Mouse (Mus musculus) heart, embryonic 13.5 days (tissue): ENCODE measurements around the gene Dnah14. TPM values are rescaled to one million over a fixed set of nuclear protein-coding genes. Genes with fewer than 3 reads are reported as not detected.

Source experiments
- ATAC-seq: fragments of 200-750 bp; cut with Nextera tagmentation; 2 replicates; pipeline ENCODE4 v1.8.0; 2017; ENCODE audit warnings: moderate TSS enrichment; ENCODE audit not compliant: insufficient number of reproducible peaks, low FRiP score, low TSS enrichment; ENCODE audit errors: extremely low read depth
- H3K27ac ChIP-seq: fragments of 300-500 bp; sonication (generic); replicated peaks from 2 replicates; pipeline ENCODE4 v1.5.1; 2015; ENCODE audit warnings: moderate library complexity, mild to moderate bottlenecking, inconsistent platforms
- H3K27me3 ChIP-seq: fragments of 300-500 bp; sonication (generic); replicated peaks from 2 replicates; pipeline ENCODE4 v1.6.1; 2015; ENCODE audit warnings: mild to moderate bottlenecking, inconsistent platforms
- H3K36me3 ChIP-seq: fragments of 300-500 bp; sonication (generic); 2 replicates; pipeline ENCODE4 v1.6.1; 2015; ENCODE audit warnings: mild to moderate bottlenecking, inconsistent platforms
- H3K4me1 ChIP-seq: fragments of 300-500 bp; sonication (generic); 2 replicates; pipeline ENCODE4 v1.6.1; 2015; ENCODE audit warnings: inconsistent platforms
- H3K4me2 ChIP-seq: fragments of 300-500 bp; sonication (generic); 2 replicates; pipeline ENCODE4 v1.6.1; 2015; ENCODE audit warnings: inconsistent platforms, mild to moderate bottlenecking, moderate library complexity
- H3K4me3 ChIP-seq: fragments of 300-500 bp; sonication (generic); 2 replicates; pipeline ENCODE4 v1.5.1; 2015; ENCODE audit warnings: moderate library complexity, mild to moderate bottlenecking, inconsistent platforms
- H3K9ac ChIP-seq: fragments of 300-500 bp; sonication (generic); 2 replicates; pipeline ENCODE4 v1.6.1; 2015; ENCODE audit warnings: inconsistent platforms, mild to moderate bottlenecking, moderate library complexity
- H3K9me3 ChIP-seq: fragments of 300-500 bp; sonication (generic); 2 replicates; pipeline ENCODE4 v1.6.1; 2016; ENCODE audit warnings: inconsistent platforms
- WGBS: fragments of 180-500 bp; shearing (Covaris S2); methylation state at CpG from one replicate; pipeline ENCODE4 v1.1.7; 2015; ENCODE audit warnings: mixed read lengths; 5-methylcytosine and 5-hydroxymethylcytosine counted together
- polyA plus RNA-seq: library from polyadenylated mRNA; unstranded; fragments of >200 nt; fragmentation: Nextera tagmentation; extraction: Ambion mirVana; gene quantifications from 2 replicates; pipeline ENCODE4 v1.2.1, GENCODE M21; 2015

Gene Dnah14
- polyA plus RNA-seq, 1 experiment from 2014 or later, result 0.83 TPM

- Histone ChIP-seq H3K9me3 (no peaks in the 10 kb centered on the region), H3K4me3 (no peak overlapping the region), H3K36me3 (no peaks in the 10 kb centered on the region), H3K4me2 (no peak overlapping the region), H3K27ac (no peak overlapping the region), H3K4me1 (no peaks in the 10 kb centered on the region), H3K27me3 (0 out of 2 replicates have a peak, but pooled peaks cover 5% of the 10 kb centered on the region), H3K9ac (no peak overlapping the region)
- WGBS, result 74% methylated on average over 3 of the region's 3 CpGs
- no peak for ATAC-seq
Measured at GRCm38 (mm10) chr1:181611118-181611517, 34.8 kb downstream of the Dnah14 start.

GRCm38 (mm10) chr1:181615866-181616491 lies 39.6 kb downstream of the Dnah14 start:
- 37% methylated on average over 11 of the region's 11 CpGs for WGBS
- Histone ChIP-seq H3K4me2 (no peak overlapping the region), H3K36me3 (no peaks in the 10 kb centered on the region), H3K4me1 (no peaks in the 10 kb centered on the region), H3K4me3 (no peak overlapping the region), H3K27ac (no peak overlapping the region), H3K27me3 (0 out of 2 replicates have a peak, but pooled peaks cover 5% of the 10 kb centered on the region), H3K9me3 (no peaks in the 10 kb centered on the region), H3K9ac (no peak overlapping the region)
- no peak for ATAC-seq

- no peaks in the 10 kb centered on the region for H3K36me3 ChIP-seq
- ATAC-seq, result no peak
- no peaks in the 10 kb centered on the region for H3K4me1 ChIP-seq
- H3K9ac ChIP-seq, result no peak overlapping the region
- H3K4me3 ChIP-seq, result no peak overlapping the region
- 0 out of 2 replicates have a peak, but pooled peaks cover 5% of the 10 kb centered on the region for H3K27me3 ChIP-seq
- H3K4me2 ChIP-seq, result no peak overlapping the region
- no peak overlapping the region for H3K27ac ChIP-seq
- WGBS, result 46% methylated on average over 5 of the region's 5 CpGs
- H3K9me3 ChIP-seq, result no peaks in the 10 kb centered on the region
Measured at GRCm38 (mm10) chr1:181617332-181617731, 41.0 kb downstream of the Dnah14 start.

- Histone ChIP-seq H3K27me3 (no peaks in the 10 kb centered on the region), H3K27ac (no peak overlapping the region)
- WGBS, result 60% methylated on average over 6 of the region's 6 CpGs
Measured at GRCm38 (mm10) chr1:181623149-181623680, 46.9 kb downstream of the Dnah14 start.

GRCm38 (mm10) chr1:181624876-181625275 lies 48.5 kb downstream of the Dnah14 start:
- Histone ChIP-seq H3K4me1 (peaks cover 14% of the 10 kb centered on the region), H3K4me2 (no peak overlapping the region), H3K9me3 (no peaks in the 10 kb centered on the region), H3K27ac (no peak overlapping the region), H3K27me3 (no peaks in the 10 kb centered on the region), H3K4me3 (no peak overlapping the region), H3K9ac (no peak overlapping the region), H3K36me3 (no peaks in the 10 kb centered on the region)
- 85% methylated on average over 8 of the region's 8 CpGs for WGBS
- no peak for ATAC-seq

More at GRCm38 (mm10) chr1:181623149-181623680, 46.9 kb downstream of the Dnah14 start:
- Histone ChIP-seq H3K4me2 (no peak overlapping the region), H3K4me1 (peaks cover 11% of the 10 kb centered on the region), H3K9me3 (no peaks in the 10 kb centered on the region), H3K4me3 (no peak overlapping the region), H3K36me3 (no peaks in the 10 kb centered on the region), H3K9ac (no peak overlapping the region)
- ATAC-seq, result no peak

- no peaks in the 10 kb centered on the region for H3K9me3 ChIP-seq
- H3K4me3 ChIP-seq, result no peak overlapping the region
- H3K9ac ChIP-seq, result no peak overlapping the region
- 53% methylated on average over 6 of the region's 6 CpGs for WGBS
- no peak overlapping the region for H3K4me2 ChIP-seq
- no peaks in the 10 kb centered on the region for H3K27me3 ChIP-seq
- ATAC-seq, result no peak
- no peak overlapping the region for H3K27ac ChIP-seq
- H3K4me1 ChIP-seq, result peaks cover 11% of the 10 kb centered on the region
- H3K36me3 ChIP-seq, result no peaks in the 10 kb centered on the region
Measured at GRCm38 (mm10) chr1:181628276-181628675, 51.9 kb downstream of the Dnah14 start.

GRCm38 (mm10) chr1:181631371-181631770 lies 55.0 kb downstream of the Dnah14 start:
- Histone ChIP-seq H3K36me3 (no peaks in the 10 kb centered on the region), H3K9me3 (no peaks in the 10 kb centered on the region), H3K4me2 (no peak overlapping the region), H3K9ac (no peak overlapping the region), H3K4me1 (peaks cover 7% of the 10 kb centered on the region), H3K4me3 (no peak overlapping the region), H3K27ac (no peak overlapping the region), H3K27me3 (no peaks in the 10 kb centered on the region)
- WGBS, result 67% methylated on average over 4 of the region's 4 CpGs
- ATAC-seq, result no peak

- 63% methylated on average over 12 of the region's 12 CpGs for WGBS
- H3K4me1 ChIP-seq, result no peaks in the 10 kb centered on the region
- ATAC-seq, result no peak
- H3K9me3 ChIP-seq, result no peaks in the 10 kb centered on the region
- no peak overlapping the region for H3K9ac ChIP-seq
- no peak overlapping the region for H3K4me3 ChIP-seq
- H3K4me2 ChIP-seq, result no peak overlapping the region
- no peaks in the 10 kb centered on the region for H3K27me3 ChIP-seq
- H3K27ac ChIP-seq, result no peak overlapping the region
- H3K36me3 ChIP-seq, result no peaks in the 10 kb centered on the region
Measured at GRCm38 (mm10) chr1:181637997-181638713, 61.8 kb downstream of the Dnah14 start.

GRCm38 (mm10) chr1:181640383-181640782 lies 64.0 kb downstream of the Dnah14 start:
- Histone ChIP-seq H3K36me3 (no peaks in the 10 kb centered on the region), H3K27ac (no peak overlapping the region), H3K9ac (no peak overlapping the region), H3K27me3 (no peaks in the 10 kb centered on the region), H3K4me2 (no peak overlapping the region), H3K4me1 (no peaks in the 10 kb centered on the region), H3K4me3 (no peak overlapping the region), H3K9me3 (no peaks in the 10 kb centered on the region)
- ATAC-seq, result no peak
- WGBS, result 75% methylated on average over 2 of the region's 2 CpGs

GRCm38 (mm10) chr1:181647467-181647866 lies 71.1 kb downstream of the Dnah14 start:
- Histone ChIP-seq H3K4me3 (no peak overlapping the region), H3K9ac (no peak overlapping the region), H3K36me3 (no peaks in the 10 kb centered on the region), H3K4me1 (no peaks in the 10 kb centered on the region), H3K27me3 (no peaks in the 10 kb centered on the region), H3K9me3 (no peaks in the 10 kb centered on the region), H3K4me2 (no peak overlapping the region), H3K27ac (no peak overlapping the region)
- WGBS, result 38% methylated on average over 8 of the region's 8 CpGs
- ATAC-seq, result no peak

GRCm38 (mm10) chr1:181653481-181653880 lies 77.1 kb downstream of the Dnah14 start:
- ATAC-seq, result no peak
- Histone ChIP-seq H3K36me3 (no peaks in the 10 kb centered on the region), H3K9ac (no peak overlapping the region), H3K9me3 (no peaks in the 10 kb centered on the region), H3K27ac (no peak overlapping the region), H3K4me2 (no peak overlapping the region), H3K4me3 (no peak overlapping the region), H3K4me1 (no peaks in the 10 kb centered on the region), H3K27me3 (no peaks in the 10 kb centered on the region)
- WGBS, result 62% methylated on average over 3 of the region's 3 CpGs
